ENCODE assay signal across 16 mouse cellular contexts in the genomic region with DNA sequence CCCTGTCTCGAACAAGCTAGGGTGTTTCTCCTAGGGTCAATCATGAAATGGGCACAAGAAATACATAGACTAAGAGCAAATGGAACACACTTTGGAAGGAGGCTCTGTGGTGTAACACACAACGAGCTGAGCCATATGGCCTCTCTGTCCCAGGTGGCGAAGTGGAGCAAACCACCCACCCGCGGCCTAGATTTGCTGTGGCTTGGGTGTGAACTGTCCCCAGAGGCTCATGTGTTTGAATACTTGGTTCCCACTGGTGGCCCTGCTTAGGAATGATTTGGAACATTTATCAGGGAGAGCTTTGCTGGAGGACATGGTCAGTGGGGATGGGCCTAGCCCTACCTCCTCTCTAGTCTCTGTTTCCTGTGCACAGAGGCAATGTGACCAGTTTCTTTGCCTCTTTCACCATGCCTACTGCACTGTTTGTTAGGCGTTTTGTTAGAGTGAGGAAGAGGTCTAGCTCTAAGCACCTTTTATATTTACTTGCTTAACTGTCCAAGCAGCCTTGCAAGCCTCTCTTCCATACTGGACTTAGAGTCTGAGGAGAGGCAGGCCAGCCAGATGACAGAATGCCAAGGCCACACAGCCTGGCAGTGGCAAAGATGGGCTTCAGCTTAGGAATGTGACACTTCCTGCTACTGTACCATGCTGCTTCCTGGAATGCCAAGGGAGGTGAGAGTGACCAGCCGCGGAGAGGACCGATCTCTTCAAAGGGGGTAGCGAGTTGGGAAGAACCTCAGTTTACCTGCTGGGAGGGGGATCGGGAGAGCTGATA.
DNase-seq lines count a peak whose midpoint lies in the region; ATAC-seq lines count a peak whose summit lies in the region.
"Had no signal": no experiment of that assay in that cellular context is flagged by ENCODE, and none has a peak within 500 bp of the region (broad histone marks: within the 10 kb centered on the region; RNA-seq: fewer than 3 reads in every experiment).

No protein-coding gene starts in this region.

- H3K27ac ChIP-seq in forebrain, embryonic 16.5 days (ENCODE audit: low read length): no peak overlapping the region
- H3K27ac ChIP-seq: forebrain, embryonic 15.5 days; heart, embryonic 15.5 days; hindbrain, embryonic 13.5 days; limb, embryonic 13.5 days; midbrain, embryonic 12.5 days had no signal

- H3K27me3 ChIP-seq in forebrain, embryonic 16.5 days (replicated peaks; ENCODE audit: control insufficient read depth, insufficient read depth, low read length): no peaks in the 10 kb centered on the region
- H3K27me3 ChIP-seq: forebrain, embryonic 15.5 days; heart, embryonic 15.5 days; limb, embryonic 13.5 days had no signal

- 83% methylated on average over 11 of the region's 11 CpGs for WGBS in forebrain, embryonic 16.5 days

- no peaks in the 10 kb centered on the region for H3K36me3 ChIP-seq in forebrain, embryonic 16.5 days (ENCODE audit: control insufficient read depth, insufficient read depth)
- H3K36me3 ChIP-seq: forebrain, embryonic 15.5 days; heart, embryonic 15.5 days; hindbrain, embryonic 13.5 days; limb, embryonic 13.5 days; midbrain, embryonic 12.5 days had no signal

- DNase-seq in frontal cortex, adult 2 months (ENCODE audit: extremely low spot score in 1 of 2, low spot score in 1 of 2): peak; percentile 34 to 58
- DNase-seq in frontal cortex, postnatal 25 days (ENCODE audit: low spot score in 2 of 2): no peak
- peak; percentile 47 for DNase-seq in adrenal gland, postnatal 10 days
- DNase-seq in cerebellum, adult 18-20 months: peak; percentile 53 to 61
- DNase-seq in left cerebral cortex, postnatal 14 days (ENCODE audit: low spot score in 2 of 2): peak; percentile 29 to 47
- DNase-seq in heart, postnatal 36 days: no peak
- DNase-seq in urinary bladder, postnatal 36 days (ENCODE audit: low spot score in 2 of 2): no peak
- DNase-seq: embryo, embryonic 11 days; lung, postnatal 4 days had no signal

- H3K9me3 ChIP-seq in forebrain, embryonic 16.5 days (ENCODE audit: control insufficient read depth, low read length): no peaks in the 10 kb centered on the region
- H3K9me3 ChIP-seq: forebrain, embryonic 15.5 days; heart, embryonic 15.5 days; hindbrain, embryonic 13.5 days; limb, embryonic 13.5 days; midbrain, embryonic 12.5 days had no signal

- no peak overlapping the region for H3K4me3 ChIP-seq in forebrain, embryonic 16.5 days (replicated peaks; ENCODE audit: low read length)
- H3K4me3 ChIP-seq: forebrain, embryonic 15.5 days; heart, embryonic 15.5 days; hindbrain, embryonic 13.5 days; limb, embryonic 13.5 days; midbrain, embryonic 12.5 days had no signal

- intact Hi-C loops in left cerebral cortex, postnatal 14 days (cut with DNase I): loop anchor here (10.0 kb wide), 1 partner anchor 482 kb away; no protein-coding TSS in a partner anchor
- intact Hi-C loops in heart, postnatal 36 days (cut with DNase I): no loop called here

- ATAC-seq in forebrain, embryonic 16.5 days: no peak
- ATAC-seq: forebrain, embryonic 15.5 days; intestine, embryonic 16.5 days had no signal

- H3K4me2 ChIP-seq in forebrain, embryonic 16.5 days (ENCODE audit: low read length): no peak overlapping the region
- H3K4me2 ChIP-seq: forebrain, embryonic 15.5 days; heart, embryonic 15.5 days; hindbrain, embryonic 13.5 days; limb, embryonic 13.5 days; midbrain, embryonic 12.5 days had no signal

- H3K4me1 ChIP-seq in forebrain, embryonic 16.5 days (replicated peaks; ENCODE audit: control insufficient read depth, insufficient read depth, low read length): peaks cover 3% of the 10 kb centered on the region; the same call in 1 of the 2 replicates

- H3K9ac ChIP-seq in forebrain, embryonic 16.5 days (replicated peaks; ENCODE audit: low read depth, low read length): no peak overlapping the region
- H3K9ac ChIP-seq: forebrain, embryonic 15.5 days; heart, embryonic 15.5 days; hindbrain, embryonic 13.5 days; limb, embryonic 13.5 days; midbrain, embryonic 12.5 days had no signal

Comparison
In these comparisons a context has a peak if more than half of its experiments do, and no peak if none do; other contexts are left out.
1. DNase-seq: peak in frontal cortex, adult 2 months (2 of 2), adrenal gland, postnatal 10 days (single experiment), cerebellum, adult 18-20 months (2 of 2) and left cerebral cortex, postnatal 14 days (2 of 2); none in frontal cortex, postnatal 25 days (0 of 2), heart, postnatal 36 days (0 of 2) and urinary bladder, postnatal 36 days (0 of 2).